Mouse (Mus musculus) thymus, adult 2 months (tissue): Measurements from ENCODE around the gene Mcu.

Source experiments
- CTCF ChIP-seq: fragments of 200-500 bp; IDR thresholded peaks from 2 replicates; pipeline ENCODE4 v1.5.1; 2012; ENCODE audit warnings: mild to moderate bottlenecking, control low read depth, low read length, moderate library complexity, borderline replicate concordance; ENCODE audit not compliant: control insufficient read depth, poor library complexity, insufficient read depth; ENCODE audit errors: extremely low read depth
- POLR2A ChIP-seq: fragments of 200-500 bp; IDR thresholded peaks from 2 replicates; pipeline ENCODE4 v1.6.1; 2012; ENCODE audit warnings: mild to moderate bottlenecking, low read length, control low read depth, moderate library complexity; ENCODE audit not compliant: control insufficient read depth, poor library complexity, insufficient read depth; ENCODE audit errors: extremely low read depth

- no peak for TF ChIP-seq POLR2A
- no peak for TF ChIP-seq CTCF
Observed at GRCm38 (mm10) chr10:59454631-59455030, 161.9 kb downstream of the Mcu start.
